Mouse (Mus musculus) neural tube, embryonic 14.5 days (tissue): Measurements from ENCODE around the gene Maff. TPM values are rescaled to one million over a fixed set of nuclear protein-coding genes. Genes with fewer than 3 reads are reported as not detected.

Source experiments
- ATAC-seq: fragments of 200-750 bp; cut with Nextera tagmentation; 2 replicates; pipeline ENCODE4 v1.8.0; 2017; ENCODE audit warnings: low read depth, mild to moderate bottlenecking, moderate TSS enrichment, moderate library complexity
- H3K27ac ChIP-seq: fragments of 300-500 bp; sonication (generic); 2 replicates; pipeline ENCODE4 v1.5.1; 2014; ENCODE audit warnings: low read depth, mild to moderate bottlenecking, control low read depth, low read length, moderate library complexity, mixed read lengths
- H3K27me3 ChIP-seq: fragments of 300-500 bp; sonication (generic); 2 replicates; pipeline ENCODE4 v1.6.1; 2014; ENCODE audit warnings: low read length; ENCODE audit not compliant: control insufficient read depth, insufficient read depth
- H3K36me3 ChIP-seq: fragments of 300-500 bp; sonication (generic); 2 replicates; pipeline ENCODE4 v1.6.1; 2014; ENCODE audit warnings: low read length, mixed read lengths; ENCODE audit not compliant: control insufficient read depth, insufficient read depth
- H3K4me1 ChIP-seq: fragments of 300-500 bp; sonication (generic); 2 replicates; pipeline ENCODE4 v1.6.1; 2014; ENCODE audit warnings: low read length; ENCODE audit not compliant: control insufficient read depth, insufficient read depth
- H3K4me2 ChIP-seq: fragments of 300-500 bp; sonication (generic); 2 replicates; pipeline ENCODE4 v1.6.1; 2014; ENCODE audit warnings: mild to moderate bottlenecking, low read depth, low read length, control low read depth
- H3K4me3 ChIP-seq: fragments of 300-500 bp; sonication (generic); 2 replicates; pipeline ENCODE4 v1.5.1; 2014; ENCODE audit warnings: low read depth, low read length, control low read depth, mixed read lengths
- H3K9ac ChIP-seq: fragments of 300-500 bp; sonication (generic); replicated peaks from 2 replicates; pipeline ENCODE4 v1.6.1; 2014; ENCODE audit warnings: low read depth, mild to moderate bottlenecking, control low read depth, low read length, mixed read lengths
- H3K9me3 ChIP-seq: fragments of 300-500 bp; sonication (generic); 2 replicates; pipeline ENCODE4 v1.6.1; 2016; ENCODE audit warnings: low read length; ENCODE audit not compliant: control insufficient read depth
- WGBS: fragments of 180-500 bp; shearing (Covaris S2); extraction: QIAGEN DNeasy Blood & Tissue Kit; methylation state at CpG from one replicate; pipeline ENCODE4 v1.1.7; 2014; 5-methylcytosine and 5-hydroxymethylcytosine counted together
- polyA plus RNA-seq: library from polyadenylated mRNA; unstranded; fragments of >200 nt; fragmentation: Nextera tagmentation; extraction: Ambion mirVana; gene quantifications from 2 replicates; pipeline ENCODE4 v1.2.1, GENCODE M21; 2014

Maff gene
- polyA plus RNA-seq, 1 experiment from 2014 or later, result 0.64 TPM

DNA sequence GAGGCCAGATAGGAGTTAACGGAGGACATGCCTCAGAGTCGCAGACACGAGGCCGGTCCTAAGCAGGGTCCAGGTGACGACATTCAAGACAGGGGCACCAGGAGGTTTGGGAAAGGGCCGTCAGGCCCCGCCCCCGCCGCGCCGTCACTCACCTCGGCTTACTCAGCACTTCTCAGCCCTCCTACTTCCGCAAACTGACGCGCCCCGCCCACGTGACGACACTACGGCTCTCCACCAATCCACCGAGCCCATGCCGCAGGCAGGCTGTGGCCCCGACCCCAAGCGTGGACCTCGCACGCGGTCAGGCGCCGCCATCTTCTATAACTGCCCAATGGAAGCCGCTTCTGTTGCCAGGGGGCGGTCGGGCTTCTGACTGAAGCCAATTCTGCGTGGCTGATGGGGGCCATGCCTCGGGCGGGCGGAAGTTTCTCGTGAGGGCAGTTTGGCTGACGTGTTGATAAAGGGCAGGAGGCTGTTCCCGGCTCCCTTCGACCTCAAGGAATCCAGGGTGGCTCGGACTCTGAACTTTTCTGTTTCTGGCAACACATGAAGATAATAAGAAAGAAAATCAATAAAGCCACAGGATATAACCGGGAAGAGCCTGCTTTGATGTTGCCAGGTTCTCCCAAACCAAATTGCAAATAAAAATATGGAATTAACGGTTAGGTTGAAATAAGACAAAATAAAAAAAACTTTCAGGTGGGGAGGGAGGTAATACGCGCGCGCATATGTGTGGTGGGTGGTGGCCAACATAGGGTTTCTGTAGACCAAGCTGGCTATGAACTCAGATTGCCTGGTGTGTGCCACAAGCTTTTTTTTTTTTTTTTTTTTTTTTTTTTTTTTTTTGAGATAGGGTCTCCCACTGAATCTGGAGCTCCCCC lies 18.1 kb upstream of the Maff start, which contains the start of gene Pla2g6:
Gene Pla2g6, minus strand, starts transcription at position 333 of the 881 bp plus-strand sequence.
- WGBS, result 4% methylated on average over 46 of the region's 46 CpGs
- Histone ChIP-seq H3K9me3 (no peaks in the 10 kb centered on the region), H3K36me3 (no peaks in the 10 kb centered on the region), H3K27ac (peak within 1 kb of the TSS; percentile 93), H3K4me3 (peak within 1 kb of the TSS; percentile 53), H3K9ac (peak within 1 kb of the TSS; percentile 75), H3K27me3 (no peaks in the 10 kb centered on the region), H3K4me2 (peak within 1 kb of the TSS; percentile 93), H3K4me1 (peaks cover 11% of the 10 kb centered on the region; the same call in 1 of the 2 replicates)
- ATAC-seq, result peak; percentile 96

DNA sequence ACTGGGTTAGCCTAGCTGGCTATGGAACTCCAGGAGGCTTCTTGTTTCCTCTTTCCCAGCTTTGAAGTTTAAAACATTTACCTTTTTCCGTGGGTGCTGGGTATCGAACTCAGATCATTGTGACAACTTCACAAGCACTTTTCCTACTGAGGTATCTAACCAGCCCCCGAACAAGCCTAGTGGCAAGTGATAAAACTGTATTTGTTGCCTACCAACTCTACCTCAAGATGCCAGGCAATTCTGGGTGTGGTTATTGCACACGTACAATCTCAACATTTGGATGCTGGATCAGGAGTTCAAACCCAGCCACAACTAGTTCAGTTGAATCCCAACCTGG lies 17.5 kb upstream of the Maff start:
- H3K27me3 ChIP-seq, result no peaks in the 10 kb centered on the region
- no peak overlapping the region for H3K4me3 ChIP-seq
- no peak overlapping the region for H3K27ac ChIP-seq
- H3K9ac ChIP-seq, result no peak overlapping the region
- no peaks in the 10 kb centered on the region for H3K36me3 ChIP-seq
- 93% methylated on average over 4 of the region's 4 CpGs for WGBS
- no peak for ATAC-seq
- no peak overlapping the region for H3K4me2 ChIP-seq
- no peaks in the 10 kb centered on the region for H3K9me3 ChIP-seq
- H3K4me1 ChIP-seq, result peaks cover 11% of the 10 kb centered on the region; the same call in 1 of the 2 replicates

DNA sequence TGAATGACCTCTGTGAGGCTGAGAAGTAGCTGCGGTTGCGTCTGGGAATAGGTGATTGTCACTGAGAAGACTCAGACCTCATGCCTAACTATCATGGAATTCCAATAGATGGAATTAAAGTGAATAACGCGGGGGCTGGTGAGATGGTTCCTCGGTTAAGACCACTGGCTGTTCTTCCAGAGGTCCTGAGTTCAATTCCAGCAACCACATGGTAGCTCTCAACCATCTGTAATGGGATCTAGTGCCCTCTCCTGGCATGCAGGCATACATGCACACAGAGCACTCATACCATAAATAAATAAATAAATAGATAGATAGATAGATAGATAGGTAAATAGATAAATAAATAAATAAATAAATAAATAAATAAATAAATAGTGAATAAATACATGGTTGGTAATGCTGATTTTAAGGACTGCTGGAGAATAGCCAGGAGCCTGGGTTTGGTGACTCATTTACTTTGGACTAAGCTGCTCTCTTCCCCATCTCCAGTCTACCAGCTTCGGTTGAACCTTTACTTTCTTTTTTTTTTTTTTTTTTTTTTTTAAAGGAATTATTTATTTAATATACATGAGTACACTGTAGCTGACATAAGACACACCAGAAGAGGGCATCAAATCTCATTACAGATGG lies 17.0 kb upstream of the Maff start:
- Histone ChIP-seq H3K4me2 (no peak overlapping the region), H3K27ac (no peak overlapping the region), H3K36me3 (no peaks in the 10 kb centered on the region), H3K4me1 (peaks cover 11% of the 10 kb centered on the region; the same call in 1 of the 2 replicates), H3K9ac (no peak overlapping the region), H3K27me3 (no peaks in the 10 kb centered on the region), H3K4me3 (no peak overlapping the region), H3K9me3 (no peaks in the 10 kb centered on the region)
- WGBS, result 95% methylated on average over 6 of the region's 6 CpGs
- ATAC-seq, result no peak

DNA sequence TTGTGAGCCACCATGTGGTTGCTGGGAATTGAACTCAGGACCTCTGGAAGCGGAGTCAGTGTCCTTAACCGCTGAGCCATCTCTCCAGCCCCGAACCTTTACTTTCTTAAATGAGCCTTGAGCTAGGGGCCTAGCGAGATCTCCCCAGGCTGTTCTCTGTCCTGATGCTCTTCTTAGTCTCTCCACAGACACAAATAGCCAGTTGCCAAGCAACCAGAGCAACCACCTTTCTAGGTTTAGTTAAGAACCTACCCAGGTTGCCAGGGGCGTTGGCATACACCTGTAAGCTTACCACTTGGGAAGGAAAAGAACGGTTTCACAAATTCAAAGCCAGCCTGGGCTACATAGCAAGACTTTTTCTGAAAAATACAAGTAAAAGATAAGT lies 16.4 kb upstream of the Maff start:
- Histone ChIP-seq H3K9me3 (no peaks in the 10 kb centered on the region), H3K4me2 (no peak overlapping the region), H3K9ac (no peak overlapping the region), H3K4me1 (peaks cover 11% of the 10 kb centered on the region; the same call in 1 of the 2 replicates), H3K36me3 (no peaks in the 10 kb centered on the region), H3K27me3 (no peaks in the 10 kb centered on the region), H3K4me3 (no peak overlapping the region), H3K27ac (no peak overlapping the region)
- no peak for ATAC-seq
- WGBS, result 85% methylated on average over 6 of the region's 6 CpGs

DNA sequence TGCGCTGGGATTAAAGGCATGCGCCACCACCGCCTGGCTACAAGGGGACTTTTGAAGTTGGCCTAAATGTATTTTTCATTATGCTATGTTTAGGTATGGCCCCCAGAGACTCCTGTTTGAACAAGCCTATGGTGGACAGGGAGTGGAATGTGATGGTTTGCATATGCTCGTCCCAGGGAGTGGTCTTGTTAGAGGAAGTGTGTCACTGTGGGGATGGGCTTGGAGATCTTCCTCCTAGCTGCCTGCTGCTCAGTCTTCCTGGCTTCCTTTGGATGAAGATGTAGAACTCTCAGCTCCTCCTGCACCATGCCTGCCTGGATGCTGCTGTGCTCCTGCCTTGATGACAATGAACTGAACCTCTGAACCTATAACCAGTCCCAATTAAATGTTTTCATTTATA lies 15.9 kb upstream of the Maff start:
- Histone ChIP-seq H3K4me2 (no peak overlapping the region), H3K36me3 (no peaks in the 10 kb centered on the region), H3K27me3 (no peaks in the 10 kb centered on the region), H3K4me1 (peaks cover 11% of the 10 kb centered on the region; the same call in 1 of the 2 replicates), H3K9ac (no peak overlapping the region), H3K27ac (no peak overlapping the region), H3K9me3 (no peaks in the 10 kb centered on the region), H3K4me3 (no peak overlapping the region)
- ATAC-seq, result no peak
- 82% methylated on average over 4 of the region's 4 CpGs for WGBS

DNA sequence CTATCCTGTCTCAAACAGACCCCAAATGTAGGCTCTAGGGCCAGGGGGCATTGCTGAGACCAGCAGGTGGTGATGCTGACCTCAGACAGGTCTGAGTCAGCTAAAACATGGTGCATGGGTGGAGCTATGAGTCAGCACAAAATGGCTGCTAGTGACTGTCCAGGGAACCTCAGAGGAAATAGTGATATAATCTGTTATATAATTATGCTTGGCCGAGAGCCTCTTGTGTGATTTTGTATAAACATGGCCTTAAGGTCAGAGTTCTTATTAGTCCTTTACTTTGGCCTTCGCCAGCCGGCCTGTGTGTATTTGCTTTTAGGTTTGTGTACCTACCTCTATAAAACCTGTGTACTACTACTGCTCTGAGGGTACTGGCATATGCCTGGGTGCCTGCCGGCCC lies 13.0 kb upstream of the Maff start:
- no peak overlapping the region for H3K27ac ChIP-seq
- H3K9ac ChIP-seq, result no peak overlapping the region
- WGBS, result 79% methylated on average over 4 of the region's 4 CpGs
- no peak overlapping the region for H3K4me2 ChIP-seq
- no peaks in the 10 kb centered on the region for H3K9me3 ChIP-seq
- H3K27me3 ChIP-seq, result no peaks in the 10 kb centered on the region
- H3K4me3 ChIP-seq, result no peak overlapping the region
- no peaks in the 10 kb centered on the region for H3K4me1 ChIP-seq
- H3K36me3 ChIP-seq, result no peaks in the 10 kb centered on the region
- no peak for ATAC-seq

DNA sequence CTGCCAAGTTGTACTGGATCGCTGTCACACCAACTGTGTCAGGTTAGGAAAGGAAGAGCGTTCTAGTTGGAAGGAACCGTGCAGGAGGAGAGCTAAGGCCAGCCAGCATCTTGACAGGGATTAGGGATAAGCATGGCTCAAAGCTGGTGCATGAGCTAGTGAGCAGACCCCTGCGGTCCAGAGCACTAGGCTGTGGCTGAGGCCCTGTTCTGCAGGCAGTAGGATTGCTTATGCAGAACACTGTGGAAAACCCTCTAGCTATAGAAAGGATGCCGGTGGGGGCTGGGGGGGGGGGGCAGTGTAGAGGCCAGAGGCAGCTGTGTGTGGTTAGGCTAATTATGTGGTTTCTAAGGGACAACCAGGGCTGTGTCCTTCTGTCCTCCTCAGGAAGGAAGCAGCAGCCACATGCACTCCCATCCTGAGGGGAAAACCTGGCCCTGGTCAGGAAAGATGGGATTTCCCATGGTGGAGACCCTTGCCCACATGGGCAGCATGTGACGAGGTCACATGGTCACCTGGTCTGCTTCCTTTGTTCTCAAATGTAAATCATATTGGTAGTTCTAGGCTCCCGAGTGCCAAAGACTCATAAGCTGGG lies 11.3 kb upstream of the Maff start:
- ATAC-seq, result no peak
- Histone ChIP-seq H3K9ac (no peak overlapping the region), H3K9me3 (no peaks in the 10 kb centered on the region), H3K27ac (no peak overlapping the region), H3K36me3 (no peaks in the 10 kb centered on the region), H3K4me2 (no peak overlapping the region), H3K4me1 (no peaks in the 10 kb centered on the region), H3K4me3 (no peak overlapping the region), H3K27me3 (no peaks in the 10 kb centered on the region)
- WGBS, result 61% methylated on average over 7 of the region's 7 CpGs

DNA sequence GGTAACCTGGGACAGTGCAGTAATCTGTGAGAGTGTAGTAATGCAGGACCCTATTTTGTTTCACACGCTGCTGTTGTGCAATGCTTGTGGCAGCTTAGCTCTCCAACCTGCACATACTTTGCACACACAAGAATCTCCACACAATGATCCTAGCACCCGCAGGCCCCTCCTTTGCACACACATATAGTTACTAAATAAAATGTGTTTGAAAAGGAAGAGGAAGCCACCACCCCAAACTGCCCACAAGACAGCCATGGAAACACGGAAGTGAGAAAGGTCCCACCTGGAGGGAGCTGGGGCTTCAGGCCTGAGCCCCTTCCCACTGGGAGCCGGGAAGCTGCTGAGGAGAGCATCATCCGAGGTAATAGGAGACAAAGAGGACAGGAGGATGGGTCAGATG lies 7.4 kb upstream of the Maff start:
- no peak for ATAC-seq
- no peak overlapping the region for H3K27ac ChIP-seq
- H3K4me2 ChIP-seq, result no peak overlapping the region
- H3K9ac ChIP-seq, result no peak overlapping the region
- no peaks in the 10 kb centered on the region for H3K4me1 ChIP-seq
- no peaks in the 10 kb centered on the region for H3K9me3 ChIP-seq
- 76% methylated on average over 5 of the region's 5 CpGs for WGBS
- H3K36me3 ChIP-seq, result no peaks in the 10 kb centered on the region
- no peaks in the 10 kb centered on the region for H3K27me3 ChIP-seq
- H3K4me3 ChIP-seq, result no peak overlapping the region
